Mouse (Mus musculus) T-helper 17 cell (primary cell): ENCODE results near the gene Col5a3.

ENCODE experiments used
- in situ Hi-C, 2 experiments: fragments of 300-600 bp; cut with MboI, MseI; formaldehyde crosslinking; loops; 1 replicate in 1 of 2; 2 replicates in 1 of 2; pipeline ENCODE4 v1.15.1; 2025; ENCODE audit warnings: high pct_unique_total_duplicates in 2 of 2

Gene Col5a3

GRCm38 (mm10) chr9:20749213-20749612, 65.7 kb downstream of the Col5a3 start:
- in situ Hi-C loops, result loop anchor here in 1 of 2 experiments (5.0 to 10.0 kb wide), 3 partner anchors 86 to 284 kb away; partner anchors contain the start of gene Zfp26

DNA sequence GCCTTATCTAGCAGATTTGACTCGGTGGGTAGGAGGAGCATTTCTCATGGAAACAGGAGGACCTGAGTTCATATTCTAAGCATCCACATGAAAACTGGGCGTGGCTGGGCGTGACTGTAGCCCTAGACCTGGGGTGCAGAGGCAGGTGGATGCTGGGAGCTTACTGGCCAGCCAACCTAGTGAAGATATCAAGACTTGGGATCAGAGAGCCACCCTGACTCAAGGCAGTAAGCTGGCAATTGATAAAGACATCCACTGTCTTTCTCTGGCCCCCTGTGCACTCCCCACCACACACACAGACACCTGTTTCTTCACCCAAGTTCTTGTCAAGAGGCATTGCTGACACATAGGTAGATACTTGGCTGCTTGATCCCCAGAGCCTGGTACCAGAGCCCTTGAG, 66.3 kb downstream of the Col5a3 start:
- in situ Hi-C loops, result loop anchor here in 1 of 2 experiments (5.0 to 10.0 kb wide), 3 partner anchors 86 to 284 kb away; partner anchors contain the start of gene Zfp26

DNA sequence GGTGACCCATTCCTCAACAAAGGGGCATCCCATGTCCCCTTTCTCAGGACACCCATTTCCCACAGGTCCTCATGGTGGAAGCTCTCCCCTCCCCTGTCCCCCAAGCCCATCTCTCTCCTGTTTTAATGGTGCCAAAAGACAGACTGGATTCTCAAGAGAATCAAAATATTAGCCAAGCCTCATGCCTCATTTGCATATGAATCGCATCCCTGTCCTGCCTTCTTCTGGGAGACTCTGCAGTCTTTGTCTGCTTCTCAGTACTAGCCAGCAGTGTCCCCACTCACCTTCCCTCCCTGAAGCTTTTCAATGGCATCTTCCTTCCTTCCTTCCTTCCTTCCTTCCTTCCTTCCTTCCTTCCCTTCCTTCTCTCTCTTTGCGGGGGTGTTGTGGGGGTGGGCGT, 67.2 kb downstream of the Col5a3 start:
- in situ Hi-C loops, result loop anchor here in 1 of 2 experiments (5.0 to 10.0 kb wide), 3 partner anchors 87 to 283 kb away; partner anchors contain the start of gene Zfp26

DNA sequence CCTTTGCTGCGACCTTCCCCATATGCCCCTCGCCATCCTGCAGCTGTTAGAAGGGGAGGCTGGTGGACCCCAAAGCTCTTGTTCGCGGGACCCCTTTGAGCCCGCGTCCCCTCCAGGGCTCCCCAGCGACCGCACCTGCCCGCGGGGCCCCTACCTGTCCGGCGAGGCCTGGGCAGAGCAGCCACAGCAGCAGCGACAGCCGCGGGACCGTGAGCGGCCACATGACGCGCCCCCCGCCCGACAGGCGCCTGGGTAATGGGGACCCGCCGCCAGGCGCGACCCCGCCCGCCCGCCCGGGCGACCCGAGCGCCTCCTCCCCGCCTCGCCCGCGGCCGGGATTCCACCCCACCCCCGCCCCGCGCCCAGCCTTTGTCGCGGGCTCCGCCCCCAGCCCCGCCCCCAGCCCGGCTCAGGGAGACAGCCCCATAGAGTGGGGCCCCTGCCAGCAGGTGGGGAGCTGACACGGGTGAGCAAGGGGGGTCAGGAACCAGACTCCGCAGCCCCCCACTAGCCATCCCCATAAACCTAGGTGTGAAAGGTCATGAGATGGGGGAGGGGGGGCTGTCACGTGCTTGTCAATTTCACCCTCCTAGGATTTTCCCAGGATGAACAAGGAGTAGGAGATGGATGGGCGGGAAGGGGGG, 68.7 kb downstream of the Col5a3 start, which contains the start of gene Olfm2:
Olfm2 (minus strand) TSS at position 333 of the 644 bp plus-strand sequence.
- in situ Hi-C loops, result loop anchor here in 1 of 2 experiments (5.0 to 10.0 kb wide), 3 partner anchors 89 to 281 kb away; partner anchors contain the start of gene Zfp26

GRCm38 (mm10) chr9:20745129-20745966, 69.5 kb downstream of the Col5a3 start:
- in situ Hi-C loops, result loop anchor here in 1 of 2 experiments (5.0 to 10.0 kb wide), 3 partner anchors 88 to 281 kb away; partner anchors contain the start of gene Zfp26

- in situ Hi-C loops, result loop anchor here (5.0 to 10.0 kb wide), 3 partner anchors 73 to 279 kb away; partner anchors contain the start of genes Col5a3 (in 1 of the 2), Rdh8 (in 1 of the 2) and Zfp26 (in 1 of the 2)
Measured at GRCm38 (mm10) chr9:20743946-20744738, 70.7 kb downstream of the Col5a3 start.

- in situ Hi-C loops, result loop anchor here (5.0 to 10.0 kb wide), 3 partner anchors 77 to 276 kb away; partner anchors contain the start of genes Col5a3 (in 1 of the 2), Rdh8 (in 1 of the 2) and Zfp26 (in 1 of the 2)
Measured at GRCm38 (mm10) chr9:20740407-20740806, 74.5 kb downstream of the Col5a3 start.

DNA sequence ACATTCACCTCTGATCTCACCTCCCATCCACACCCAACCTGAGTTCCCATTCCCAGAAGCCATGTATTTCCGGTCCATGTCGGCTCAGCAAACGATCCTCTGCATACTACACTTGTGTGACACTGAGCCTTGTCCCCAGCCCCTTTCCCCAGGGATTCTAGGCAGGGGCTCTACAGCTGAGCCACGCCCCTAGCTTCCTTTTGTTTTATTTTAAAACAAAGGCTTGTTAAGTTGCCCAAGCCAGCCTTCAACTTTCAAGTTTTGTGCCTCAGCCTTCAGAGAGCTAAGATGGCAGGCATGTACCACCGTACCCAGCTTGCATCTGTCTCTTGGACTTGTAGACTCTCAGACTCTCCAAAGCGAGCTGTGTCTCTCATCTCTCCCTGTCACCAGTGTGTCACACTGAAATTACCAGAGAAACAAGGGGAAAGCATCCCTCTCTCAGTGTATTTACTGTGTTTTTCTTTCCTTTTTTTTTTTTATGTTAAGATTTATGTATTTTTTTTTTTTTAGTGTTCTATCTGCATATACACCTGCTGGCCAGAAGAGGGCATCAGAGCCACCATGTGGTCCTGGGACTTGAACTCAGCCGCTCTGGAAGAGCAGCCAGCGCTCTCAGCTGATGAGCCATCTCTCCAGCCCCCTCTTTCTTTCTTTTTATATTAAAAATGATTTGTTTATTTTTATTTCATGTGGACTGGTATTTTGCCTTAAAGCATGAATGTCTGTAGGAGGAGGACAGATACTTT, 76.4 kb downstream of the Col5a3 start:
- in situ Hi-C loops, result no loop called here

- in situ Hi-C loops, result no loop called here
Measured at GRCm38 (mm10) chr9:20737227-20737626, 77.6 kb downstream of the Col5a3 start.

- in situ Hi-C loops, result no loop called here
Measured at GRCm38 (mm10) chr9:20734692-20735091, 80.2 kb downstream of the Col5a3 start.

GRCm38 (mm10) chr9:20731797-20732196, 83.1 kb downstream of the Col5a3 start:
- in situ Hi-C loops, result no loop called here

- in situ Hi-C loops, result loop anchor here in 1 of 2 experiments (5.0 kb wide), 1 partner anchor 77 kb away; the partner anchor contains the start of gene Pin1
Measured at GRCm38 (mm10) chr9:20729451-20729850, 85.4 kb downstream of the Col5a3 start.

DNA sequence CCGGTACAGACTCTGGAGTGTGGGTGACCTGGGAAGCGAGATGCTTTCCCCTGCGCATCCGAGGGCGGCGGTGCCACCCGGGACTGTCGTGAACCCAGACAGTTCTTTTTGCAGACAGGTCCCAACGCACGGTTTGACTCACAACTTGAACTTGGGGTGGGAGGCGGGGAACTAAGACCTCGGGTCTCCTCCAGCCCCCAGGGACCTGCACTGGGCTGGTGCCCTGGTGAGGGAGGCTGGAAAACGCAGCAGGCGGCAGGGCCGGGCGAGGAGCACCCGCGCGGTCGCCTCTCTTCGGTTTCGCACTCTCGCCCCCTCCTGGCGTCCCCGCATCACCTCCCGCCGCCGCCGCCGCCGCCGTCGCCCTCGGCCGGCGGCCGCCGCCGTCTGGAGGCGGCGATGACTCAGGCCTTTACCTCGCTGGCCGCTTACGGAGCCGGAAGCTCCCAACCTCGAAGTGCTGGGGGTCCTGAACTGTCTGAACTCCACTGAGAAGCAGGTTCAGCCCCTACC, 87.2 kb downstream of the Col5a3 start:
- in situ Hi-C loops, result loop anchor here in 1 of 2 experiments (5.0 kb wide), 1 partner anchor 75 kb away; the partner anchor contains the start of gene Pin1

DNA sequence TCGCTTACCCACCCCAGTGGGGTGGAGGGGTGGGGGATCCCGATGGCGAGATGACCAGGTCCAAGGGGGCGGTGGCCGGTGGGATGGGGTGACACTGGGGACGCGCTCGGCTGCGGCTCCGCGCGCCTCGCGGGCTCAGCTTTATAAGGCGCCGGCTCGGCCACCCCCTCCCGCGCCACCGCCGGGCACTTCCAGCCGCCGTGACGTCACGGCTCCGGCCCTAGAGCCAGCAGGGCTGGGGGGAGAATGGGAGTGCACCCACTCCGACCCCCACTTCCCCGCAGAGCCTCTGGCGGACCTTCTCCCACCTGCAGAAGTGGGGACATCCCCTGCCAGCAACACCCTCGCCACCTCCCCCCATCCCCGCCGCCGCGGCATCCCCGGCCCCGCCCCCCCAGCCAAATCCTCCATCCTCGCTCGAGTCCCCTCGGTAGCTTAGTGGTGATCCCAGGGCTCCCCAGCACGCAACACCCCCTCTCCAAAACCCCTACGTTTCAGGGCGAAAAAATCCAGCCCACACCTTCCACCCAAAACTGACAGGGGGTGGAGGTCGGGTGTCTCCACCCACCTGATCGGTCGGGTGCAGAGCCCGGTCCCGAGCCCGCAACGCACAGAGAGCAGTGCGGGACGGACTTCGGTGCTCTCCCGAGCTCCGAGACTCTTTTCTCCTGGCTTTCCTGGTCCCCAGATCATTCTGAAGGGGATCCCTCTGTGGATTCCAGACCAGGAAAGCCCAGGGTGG, 87.8 kb downstream of the Col5a3 start:
- in situ Hi-C loops, result loop anchor here in 1 of 2 experiments (5.0 kb wide), 1 partner anchor 75 kb away; the partner anchor contains the start of gene Pin1

DNA sequence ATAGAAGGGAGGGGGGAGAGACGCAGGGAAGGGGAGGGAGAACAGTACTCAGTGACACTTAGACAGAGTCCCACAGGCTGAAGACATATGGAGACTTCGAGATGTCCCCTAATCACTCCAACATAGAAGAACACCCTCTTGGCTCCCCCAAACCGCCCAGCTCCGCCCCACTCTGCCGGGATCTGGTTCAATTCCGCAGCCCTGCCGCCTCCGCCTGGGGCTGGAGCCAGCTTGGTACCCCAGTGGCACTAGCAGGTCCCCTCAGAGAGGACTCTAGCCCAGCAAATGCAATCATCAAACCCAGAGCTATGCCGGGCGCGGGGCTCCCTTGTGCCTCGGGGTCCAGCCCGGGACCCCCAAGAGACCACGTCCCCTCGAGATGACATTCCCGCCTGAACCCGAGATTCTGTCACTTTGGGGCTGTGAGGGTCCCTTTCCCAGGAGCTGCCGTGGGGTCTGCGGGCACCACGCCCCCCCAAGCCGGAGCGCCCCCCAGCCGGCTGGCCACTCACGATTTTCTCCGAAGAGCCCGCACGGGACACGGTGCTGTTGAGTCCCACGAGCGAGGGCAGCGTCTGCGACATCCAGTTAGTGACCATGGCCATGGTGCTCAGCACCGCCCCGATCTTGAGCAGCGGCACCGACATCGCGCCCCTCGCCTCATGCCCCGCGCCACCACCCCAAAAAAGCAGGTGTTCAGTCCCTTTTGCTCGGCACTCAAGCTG, 88.6 kb downstream of the Col5a3 start:
- in situ Hi-C loops, result loop anchor here in 1 of 2 experiments (5.0 kb wide), 1 partner anchor 74 kb away; the partner anchor contains the start of gene Pin1

- in situ Hi-C loops, result loop anchor here in 1 of 2 experiments (5.0 kb wide), 1 partner anchor 259 kb away; the partner anchor contains the start of gene Zfp26
Measured at GRCm38 (mm10) chr9:20721582-20721981, 93.3 kb downstream of the Col5a3 start.
